In genomic region chr7:143546554-143546953, GRCm38 (mm10) we compare ENCODE assay signal across 10 mouse cellular contexts. TPM values are rescaled to one million over a fixed set of nuclear protein-coding genes. Genes with fewer than 3 reads are reported as not detected.
DNase-seq lines count a peak whose midpoint lies in the region; ATAC-seq lines count a peak whose summit lies in the region.
"Had no signal": no experiment of that assay in that cellular context is flagged by ENCODE, and none has a peak within 500 bp of the region (broad histone marks: within the 10 kb centered on the region; RNA-seq: fewer than 3 reads in every experiment).

No protein-coding gene starts in this region.

- DNase-seq in kidney, postnatal 4 days, result no peak
- no peak for DNase-seq in adrenal gland, adult 18-20 months (ENCODE audit: low spot score in 2 of 2)
- no peak for DNase-seq in urinary bladder, adult 2 months (ENCODE audit: low spot score)
- DNase-seq: gastrocnemius, postnatal 25 days; kidney, adult 2 months had no signal

- ATAC-seq in kidney, embryonic 16.5 days (ENCODE audit: low FRiP score, low TSS enrichment), result no peak
- ATAC-seq in activated CD4-positive, CD25-positive, alpha-beta regulatory T cell, adult 4 months, result peak; percentile 2
- no peak for ATAC-seq in intestine, embryonic 15.5 days
- ATAC-seq in midbrain, embryonic 16.5 days, result no peak

- H3K4me1 ChIP-seq in kidney, embryonic 16.5 days (ENCODE audit: insufficient read depth, low read length), result peaks cover 30% of the 10 kb centered on the region
- peaks cover 11% of the 10 kb centered on the region for H3K4me1 ChIP-seq in intestine, embryonic 15.5 days (replicated peaks)
- peaks cover 32% of the 10 kb centered on the region for H3K4me1 ChIP-seq in midbrain, embryonic 16.5 days (ENCODE audit: control insufficient read depth, insufficient read depth, low read length)

- H3K4me2 ChIP-seq in kidney, embryonic 16.5 days (replicated peaks; ENCODE audit: low read depth, low read length), result no peak overlapping the region
- peak overlapping the region; percentile 9; the same call in 1 of the 2 replicates for H3K4me2 ChIP-seq in intestine, embryonic 15.5 days (replicated peaks)
- H3K4me2 ChIP-seq in midbrain, embryonic 16.5 days (ENCODE audit: low read length), result no peak overlapping the region

- no peak overlapping the region for H3K27ac ChIP-seq in kidney, embryonic 16.5 days (ENCODE audit: low read length)
- H3K27ac ChIP-seq in intestine, embryonic 15.5 days, result no peak overlapping the region
- H3K27ac ChIP-seq in midbrain, embryonic 16.5 days (ENCODE audit: low read length), result no peak overlapping the region

- H3K9ac ChIP-seq in kidney, embryonic 16.5 days (replicated peaks; ENCODE audit: low read length), result 0 out of 2 replicates have a peak overlapping the region, but pooled peaks have one; percentile 24
- H3K9ac ChIP-seq in intestine, embryonic 15.5 days, result no peak overlapping the region
- 0 out of 2 replicates have a peak overlapping the region, but pooled peaks have one; percentile 25 for H3K9ac ChIP-seq in midbrain, embryonic 16.5 days (ENCODE audit: low read depth, low read length)

- H3K36me3 ChIP-seq in kidney, embryonic 16.5 days (ENCODE audit: insufficient read depth, low read length), result no peaks in the 10 kb centered on the region
- no peaks in the 10 kb centered on the region; the same call in 1 of the 2 replicates for H3K36me3 ChIP-seq in intestine, embryonic 15.5 days
- H3K36me3 ChIP-seq in midbrain, embryonic 16.5 days (ENCODE audit: control insufficient read depth, insufficient read depth, low read length), result 0 out of 2 replicates have a peak, but pooled peaks cover 3% of the 10 kb centered on the region

- H3K27me3 ChIP-seq in kidney, embryonic 16.5 days (ENCODE audit: insufficient read depth, low read length), result no peaks in the 10 kb centered on the region
- H3K27me3 ChIP-seq in intestine, embryonic 15.5 days (replicated peaks), result no peaks in the 10 kb centered on the region
- no peaks in the 10 kb centered on the region for H3K27me3 ChIP-seq in midbrain, embryonic 16.5 days (ENCODE audit: control insufficient read depth, insufficient read depth, low read depth, low read length)

- no peaks in the 10 kb centered on the region for H3K9me3 ChIP-seq in kidney, embryonic 16.5 days (ENCODE audit: low read length)
- H3K9me3 ChIP-seq in intestine, embryonic 15.5 days, result no peaks in the 10 kb centered on the region
- no peaks in the 10 kb centered on the region for H3K9me3 ChIP-seq in midbrain, embryonic 16.5 days (replicated peaks; ENCODE audit: control insufficient read depth, low read length, poor library complexity, severe bottlenecking)

- 56% methylated on average over 2 of the region's 2 CpGs for WGBS in kidney, embryonic 16.5 days
- WGBS in intestine, embryonic 15.5 days, result 38% methylated on average over 2 of the region's 2 CpGs
- 74% methylated on average over 2 of the region's 2 CpGs for WGBS in midbrain, embryonic 16.5 days

- no peak overlapping the region for H3K4me3 ChIP-seq in kidney, embryonic 16.5 days (ENCODE audit: low read length)
- H3K4me3 ChIP-seq in intestine, embryonic 15.5 days (replicated peaks), result no peak overlapping the region
- H3K4me3 ChIP-seq in midbrain, embryonic 16.5 days (ENCODE audit: low read depth, low read length), result no peak overlapping the region

RNA-seq across cellular contexts. Expression of gene Nap1l4, which starts 2.4 kb away (rescaled TPM):
- 291 and 292 TPM in 2 replicates for polyA plus RNA-seq in kidney, embryonic 16.5 days (2015; fragmentation: Nextera tagmentation; extraction: Ambion mirVana)
- 100 to 1,000 TPM; 246 to 261 TPM for polyA plus RNA-seq in activated CD4-positive, CD25-positive, alpha-beta regulatory T cell, adult 4 months (2017; shearing (Covaris generic))
- 198 TPM in 2 replicates for polyA plus RNA-seq in intestine, embryonic 15.5 days (2015; fragmentation: Nextera tagmentation; extraction: Ambion mirVana)
- polyA plus RNA-seq in midbrain, embryonic 16.5 days (2015; fragmentation: Nextera tagmentation; extraction: Ambion mirVana), result 327 and 338 TPM in 2 replicates
- total RNA-seq in adrenal gland, adult 18-20 months (2021), result 100 to 1,000 TPM; 144 to 155 TPM
- polyA plus RNA-seq in urinary bladder, adult 2 months (2012; rRNA removed), result 133 and 136 TPM in 2 replicates

RNA-seq across cellular contexts. Expression of gene Phlda2, which starts 43.6 kb away (rescaled TPM):
- polyA plus RNA-seq in kidney, embryonic 16.5 days (2015; fragmentation: Nextera tagmentation; extraction: Ambion mirVana), result 9.1 and 10.4 TPM in 2 replicates
- polyA plus RNA-seq in activated CD4-positive, CD25-positive, alpha-beta regulatory T cell, adult 4 months (2017; shearing (Covaris generic)), result not detected
- 13.6 and 17.7 TPM in 2 replicates for polyA plus RNA-seq in intestine, embryonic 15.5 days (2015; fragmentation: Nextera tagmentation; extraction: Ambion mirVana)
- 0.93 TPM in 1 of 2 replicates, not detected in the other for polyA plus RNA-seq in midbrain, embryonic 16.5 days (2015; fragmentation: Nextera tagmentation; extraction: Ambion mirVana)
- total RNA-seq in adrenal gland, adult 18-20 months (2021), result 1 to 10 TPM in 1 of 2 experiments, under 1 TPM in 1; 0.45 to 2.8 TPM
- polyA plus RNA-seq in urinary bladder, adult 2 months (2012; rRNA removed), result 25.1 and 28.0 TPM in 2 replicates
- total RNA-seq: gastrocnemius, postnatal 25 days; left cerebral cortex, postnatal 10 days had no signal

RNA-seq across cellular contexts. Expression of gene Cars, which starts 53.3 kb away (rescaled TPM):
- polyA plus RNA-seq in kidney, embryonic 16.5 days (2015; fragmentation: Nextera tagmentation; extraction: Ambion mirVana), result 72.3 and 74.2 TPM in 2 replicates
- polyA plus RNA-seq in activated CD4-positive, CD25-positive, alpha-beta regulatory T cell, adult 4 months (2017; shearing (Covaris generic)), result 10 to 100 TPM; 26.1 to 30.4 TPM
- polyA plus RNA-seq in intestine, embryonic 15.5 days (2015; fragmentation: Nextera tagmentation; extraction: Ambion mirVana), result 57.6 and 62.7 TPM in 2 replicates
- polyA plus RNA-seq in midbrain, embryonic 16.5 days (2015; fragmentation: Nextera tagmentation; extraction: Ambion mirVana), result 70.5 and 78.6 TPM in 2 replicates
- total RNA-seq in adrenal gland, adult 18-20 months (2021), result 10 to 100 TPM; 54.1 to 61.1 TPM
- 29.1 and 30.1 TPM in 2 replicates for polyA plus RNA-seq in urinary bladder, adult 2 months (2012; rRNA removed)
